Mouse (Mus musculus): Measurements from ENCODE around the gene Tnr.

The Tnr gene

GRCm38 (mm10) chr1:159716301-159716700, 192.7 kb downstream of the Tnr start:
- in situ Hi-C loops (cut with MboI, MseI) = no loop called here

- in situ Hi-C loops (cut with MboI, MseI) = no loop called here
Measured at GRCm38 (mm10) chr1:159717016-159717415, 193.4 kb downstream of the Tnr start.

- in situ Hi-C loops (cut with MboI, MseI) = no loop called here
Measured at GRCm38 (mm10) chr1:159723733-159724132, 200.2 kb downstream of the Tnr start.

- in situ Hi-C loops (cut with MboI, MseI) = no loop called here
Measured at GRCm38 (mm10) chr1:159729270-159729669, 205.7 kb downstream of the Tnr start.

DNA sequence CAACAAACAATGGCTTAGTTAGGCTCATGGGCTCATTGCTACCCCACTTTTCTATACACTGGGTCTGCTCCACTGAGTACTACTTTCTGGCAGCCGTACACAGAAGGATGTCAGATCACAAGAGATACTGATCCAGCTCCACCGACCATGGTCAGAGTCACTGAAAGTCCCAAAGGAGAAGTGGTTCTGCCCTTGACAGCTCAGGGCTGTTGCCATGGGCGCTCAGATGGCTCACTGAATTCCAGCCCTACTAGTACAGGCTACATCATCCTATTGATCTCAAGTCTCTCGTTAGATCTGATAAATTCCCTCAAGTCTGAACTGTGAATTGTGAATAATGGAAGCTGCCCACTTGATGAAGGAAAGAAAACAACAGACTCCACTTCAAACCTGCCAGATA, 207.3 kb downstream of the Tnr start:
- in situ Hi-C loops (cut with MboI, MseI) = no loop called here

GRCm38 (mm10) chr1:159735099-159735498, 211.5 kb downstream of the Tnr start:
- in situ Hi-C loops (cut with MboI, MseI) = no loop called here

GRCm38 (mm10) chr1:159739478-159739877, 215.9 kb downstream of the Tnr start:
- in situ Hi-C loops (cut with MboI, MseI) = no loop called here

DNA sequence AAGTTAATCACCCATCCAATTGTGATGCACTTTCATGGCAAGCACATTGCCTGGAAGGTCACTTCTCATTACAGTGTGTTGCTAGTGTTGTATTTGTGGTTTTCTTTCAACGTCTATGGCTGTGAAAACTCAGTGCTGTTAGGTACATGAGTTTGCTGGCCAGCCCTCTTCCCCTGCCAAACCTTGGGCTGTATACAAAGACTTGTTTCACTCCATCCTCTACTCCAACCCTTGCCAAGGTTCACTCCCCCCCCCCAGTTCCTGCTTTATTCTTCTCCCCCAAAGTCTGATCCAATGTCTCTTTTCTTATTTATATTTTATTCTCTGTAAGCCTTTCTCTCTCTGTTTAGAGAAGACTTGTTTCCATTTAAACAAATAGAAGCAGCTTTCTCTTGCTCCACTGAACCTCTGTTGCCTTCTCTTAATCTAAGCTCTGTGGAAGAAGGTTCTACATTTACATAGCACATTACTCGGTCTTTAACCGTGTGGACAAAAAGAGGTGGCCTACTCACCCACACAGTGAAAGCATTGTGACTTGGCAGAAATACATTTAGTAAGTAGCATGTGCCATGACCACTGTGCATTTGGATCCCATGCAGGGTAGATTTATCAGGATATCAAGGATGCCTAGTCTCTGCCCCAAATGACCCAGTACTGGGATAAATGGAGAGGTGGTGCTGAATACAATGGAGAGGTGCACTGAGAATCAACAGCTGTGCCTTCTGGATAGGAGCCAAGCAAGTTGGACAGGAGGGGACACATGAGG, 217.9 kb downstream of the Tnr start:
- in situ Hi-C loops (cut with MboI, MseI) = no loop called here

GRCm38 (mm10) chr1:159742003-159742274, 218.4 kb downstream of the Tnr start:
- in situ Hi-C loops (cut with MboI, MseI) = no loop called here

DNA sequence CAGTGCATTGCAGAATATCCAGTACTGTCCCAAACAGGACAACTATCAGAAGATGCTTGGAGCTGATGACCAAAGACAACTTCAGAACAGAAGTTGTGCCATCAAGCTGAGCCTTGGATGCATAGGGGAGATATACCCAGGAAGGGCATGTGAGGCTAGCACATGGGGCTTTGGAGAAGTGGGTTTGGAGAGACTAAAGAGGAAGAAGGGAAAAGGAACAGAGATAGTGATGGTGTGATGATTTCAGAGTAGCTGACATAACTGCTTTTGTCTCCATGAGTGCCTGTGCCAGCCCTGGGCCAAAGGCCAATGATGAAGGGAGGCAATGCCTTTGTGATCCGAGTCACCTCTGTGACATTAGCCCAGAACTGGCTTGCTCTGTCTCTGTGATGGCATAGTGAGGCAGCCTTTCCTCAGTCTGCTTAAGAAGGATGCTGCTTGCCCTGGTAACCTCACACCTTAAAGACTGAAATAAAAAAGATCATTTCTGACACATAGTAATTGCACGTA, 220.2 kb downstream of the Tnr start:
- in situ Hi-C loops (cut with MboI, MseI) = no loop called here

GRCm38 (mm10) chr1:159745311-159745710, 221.7 kb downstream of the Tnr start:
- in situ Hi-C loops (cut with MboI, MseI) = no loop called here

GRCm38 (mm10) chr1:159747969-159748368, 224.4 kb downstream of the Tnr start:
- in situ Hi-C loops (cut with MboI, MseI) = no loop called here

GRCm38 (mm10) chr1:159750411-159750810, 226.8 kb downstream of the Tnr start:
- in situ Hi-C loops (cut with MboI, MseI) = no loop called here

DNA sequence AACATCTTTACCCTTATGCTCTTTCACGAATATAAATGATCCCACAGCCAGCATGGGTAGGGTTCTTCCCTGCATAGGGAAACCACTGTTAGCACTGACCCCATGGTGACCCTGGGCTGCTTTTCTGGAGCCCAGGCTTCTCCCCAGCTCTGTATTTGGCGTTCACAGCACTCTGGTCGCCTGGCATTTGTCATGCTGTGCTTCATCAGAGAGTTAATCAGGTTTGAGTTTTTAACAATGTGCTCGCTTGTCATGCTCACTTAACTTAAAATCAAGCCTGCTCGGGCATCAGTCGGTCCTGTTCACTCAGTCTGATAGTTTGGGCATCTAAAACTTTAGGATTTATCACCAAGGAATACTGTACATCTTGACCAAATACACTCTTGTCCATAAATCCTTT, 227.3 kb downstream of the Tnr start:
- in situ Hi-C loops (cut with MboI, MseI) = no loop called here

DNA sequence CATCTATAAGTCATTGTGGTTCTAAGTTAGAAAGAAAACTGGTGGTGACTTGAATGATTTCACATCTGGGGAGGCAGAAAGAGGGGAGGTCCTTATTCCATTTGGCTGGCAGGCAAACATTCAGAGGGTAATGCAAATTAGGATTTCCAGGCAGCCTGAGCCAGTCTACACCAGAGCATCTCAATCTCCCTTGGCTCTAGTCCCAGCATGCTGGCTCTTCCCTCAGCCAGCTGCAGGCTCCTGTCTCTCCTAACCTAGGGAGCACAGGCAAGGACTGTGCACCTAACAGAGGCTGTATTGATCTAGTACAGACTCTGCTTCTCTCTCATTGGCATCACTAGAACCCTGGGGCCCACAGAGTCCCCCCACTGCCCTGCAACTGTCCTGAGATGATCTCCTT, 237.4 kb downstream of the Tnr start:
- in situ Hi-C loops (cut with MboI, MseI) = loop anchor here (5.0 kb wide), 1 partner anchor 89 kb away; no protein-coding TSS in a partner anchor

DNA sequence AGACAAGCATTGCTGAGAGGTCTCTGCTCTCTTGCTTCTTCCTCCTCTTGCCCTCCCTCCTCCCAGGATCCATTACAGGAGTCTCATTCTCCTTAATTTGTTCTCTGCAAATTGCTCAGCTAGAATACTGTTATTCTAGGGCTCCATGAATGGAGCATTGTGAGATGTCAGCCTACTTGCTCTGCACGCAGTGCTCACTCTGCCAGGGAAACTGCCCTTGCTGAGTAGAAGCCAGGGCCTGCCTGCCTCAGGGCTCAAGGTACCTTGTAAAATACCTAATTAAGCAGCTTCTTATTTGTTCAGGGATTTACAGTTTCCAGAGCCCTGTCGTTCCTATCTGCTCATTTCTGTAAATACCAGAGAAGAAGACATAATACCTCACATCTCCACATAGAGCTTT, 240.3 kb downstream of the Tnr start:
- in situ Hi-C loops (cut with MboI, MseI) = loop anchor here (5.0 kb wide), 1 partner anchor 92 kb away; no protein-coding TSS in a partner anchor

GRCm38 (mm10) chr1:159764897-159765296, 241.3 kb downstream of the Tnr start:
- in situ Hi-C loops (cut with MboI, MseI) = loop anchor here (5.0 kb wide), 1 partner anchor 93 kb away; no protein-coding TSS in a partner anchor

DNA sequence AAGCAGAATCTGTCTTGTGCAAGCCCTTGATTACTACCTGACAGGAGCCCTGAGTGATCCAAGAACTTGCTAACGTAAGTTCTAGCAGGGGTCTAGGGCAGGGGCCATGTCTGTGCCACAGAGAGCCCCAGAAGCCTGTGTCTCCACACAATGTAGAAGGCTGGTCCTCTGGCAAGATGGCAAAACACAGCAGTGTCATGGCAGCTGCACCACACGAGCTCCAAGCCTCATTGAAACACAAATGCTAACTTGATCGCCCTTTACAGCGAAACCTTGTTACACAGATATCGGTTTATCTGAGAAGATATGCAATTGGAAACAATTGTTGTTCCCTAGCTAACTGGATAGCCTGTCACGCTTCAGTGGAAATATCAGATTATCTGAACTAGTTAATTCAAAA, 246.4 kb downstream of the Tnr start:
- in situ Hi-C loops (cut with MboI, MseI) = no loop called here

DNA sequence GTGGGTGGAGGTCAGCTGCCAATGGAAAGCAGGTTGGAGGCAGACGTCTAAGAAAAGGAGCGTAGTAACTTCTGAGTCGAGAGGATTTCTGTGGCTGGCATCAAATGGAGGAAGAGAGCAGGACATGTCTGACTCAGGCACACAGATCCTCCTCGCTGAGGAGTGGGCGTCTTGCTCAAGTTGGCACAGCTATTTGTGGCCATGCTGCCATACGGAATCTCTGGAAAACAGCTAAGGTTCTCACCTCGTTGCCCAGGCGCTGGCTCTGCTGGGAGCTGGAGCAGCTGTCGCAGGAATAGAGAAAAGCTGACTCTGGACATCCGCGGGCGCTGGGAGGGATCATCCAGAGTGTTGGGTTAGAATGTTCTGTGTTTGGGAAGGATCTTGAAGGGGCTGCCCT, 250.1 kb downstream of the Tnr start:
- in situ Hi-C loops (cut with MboI, MseI) = no loop called here

GRCm38 (mm10) chr1:159775168-159775567, 251.6 kb downstream of the Tnr start:
- in situ Hi-C loops (cut with MboI, MseI) = no loop called here

DNA sequence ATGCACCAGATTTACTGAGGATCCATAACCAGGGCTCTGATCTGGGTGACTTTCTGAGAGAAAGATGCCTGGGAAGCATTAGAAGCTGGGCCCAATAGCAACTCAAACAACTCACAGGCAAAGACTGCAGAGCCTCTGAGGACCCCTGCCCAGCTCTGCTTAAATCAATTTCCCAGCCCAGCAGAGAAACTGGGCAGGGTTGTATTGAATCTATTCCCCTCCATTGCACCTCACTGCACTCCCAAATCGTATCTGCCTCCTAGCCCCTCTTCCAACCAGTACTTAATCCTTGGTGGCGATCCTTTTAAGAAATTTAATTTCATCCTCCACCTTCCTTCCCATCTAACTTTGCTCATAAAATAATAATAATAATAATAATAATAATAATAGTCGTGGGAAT, 253.5 kb downstream of the Tnr start:
- in situ Hi-C loops (cut with MboI, MseI) = no loop called here

DNA sequence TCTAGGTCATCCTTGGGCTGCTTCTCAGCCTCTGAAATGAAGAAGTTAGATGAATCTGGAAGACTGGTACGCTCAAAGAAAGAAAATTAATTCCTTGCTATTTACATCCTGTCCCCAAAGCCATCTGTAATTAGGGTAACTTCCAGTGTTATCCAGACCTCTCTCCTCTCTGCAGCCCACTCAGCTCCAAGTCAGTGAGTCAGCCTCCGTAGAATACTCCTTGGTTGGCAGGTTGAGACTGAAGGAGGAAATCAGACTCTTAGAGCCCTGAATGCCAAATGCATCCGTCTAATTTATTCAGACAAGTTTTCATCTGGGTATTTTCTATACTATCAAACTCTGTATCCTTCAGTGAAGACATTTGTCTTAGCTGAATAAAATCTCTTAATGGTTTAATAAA, 255.9 kb downstream of the Tnr start:
- in situ Hi-C loops (cut with MboI, MseI) = no loop called here

- in situ Hi-C loops (cut with MboI, MseI) = no loop called here
Measured at GRCm38 (mm10) chr1:159783842-159784241, 260.3 kb downstream of the Tnr start.

- in situ Hi-C loops (cut with MboI, MseI) = loop anchor here (5.0 kb wide), 1 partner anchor 96 kb away; no protein-coding TSS in a partner anchor
Measured at GRCm38 (mm10) chr1:159788312-159788711, 264.7 kb downstream of the Tnr start.
